ENCODE assay signal across 9 mouse cellular contexts in the genomic region with DNA sequence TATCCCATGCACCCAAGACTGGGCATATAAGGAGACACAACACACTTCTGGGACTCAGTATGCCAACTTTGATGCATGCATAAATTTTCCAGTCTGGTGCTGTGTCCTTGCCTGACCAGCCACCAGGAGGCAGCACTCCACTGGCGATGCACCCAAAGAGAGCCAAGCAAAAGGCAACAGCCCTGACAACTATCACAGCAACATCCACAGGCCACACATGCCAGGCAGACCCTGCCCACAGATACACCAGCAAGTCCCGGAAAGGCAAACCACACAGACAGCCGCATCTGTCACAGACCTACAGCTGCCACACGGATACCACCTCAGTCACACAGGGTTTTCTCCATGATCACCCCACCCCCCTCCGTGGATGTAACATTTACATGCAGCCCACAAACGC. TPM values are rescaled to one million over a fixed set of nuclear protein-coding genes. Genes with fewer than 3 reads are reported as not detected.
DNase-seq lines count a peak whose midpoint lies in the region; ATAC-seq lines count a peak whose summit lies in the region.
"Had no signal": no experiment of that assay in that cellular context is flagged by ENCODE, and none has a peak within 500 bp of the region (broad histone marks: within the 10 kb centered on the region; RNA-seq: fewer than 3 reads in every experiment).

No protein-coding gene starts in this region.

- 81% methylated on average over 6 of the region's 6 CpGs for WGBS in kidney, embryonic 14.5 days
- 66% methylated on average over 6 of the region's 6 CpGs for WGBS in kidney, embryonic 15.5 days
- 43% methylated on average over 6 of the region's 6 CpGs for WGBS in liver, embryonic 13.5 days (ENCODE audit: insufficient replicate concordance)
- 70% methylated on average over 6 of the region's 6 CpGs for WGBS in neural tube, embryonic 14.5 days

- peak; percentile 34 for DNase-seq in kidney, adult 11 months
- DNase-seq in cerebellum, adult 9-10 months: peak; percentile 69
- peak; percentile 74 to 78 for DNase-seq in frontal cortex, postnatal 36 days (ENCODE audit: low spot score in 2 of 2)
- DNase-seq in liver, embryonic 13.5 days: peak; percentile 30
- DNase-seq in testis, postnatal 10 days (ENCODE audit: low spot score): peak; percentile 92

- no peaks in the 10 kb centered on the region for H3K27me3 ChIP-seq in kidney, embryonic 14.5 days (ENCODE audit: control insufficient read depth, insufficient read depth, low read length)
- no peaks in the 10 kb centered on the region for H3K27me3 ChIP-seq in kidney, embryonic 15.5 days
- 0 out of 2 replicates have a peak, but pooled peaks cover 3% of the 10 kb centered on the region for H3K27me3 ChIP-seq in liver, embryonic 13.5 days
- no peaks in the 10 kb centered on the region for H3K27me3 ChIP-seq in neural tube, embryonic 14.5 days (ENCODE audit: control insufficient read depth, insufficient read depth, low read length)

- no peak overlapping the region for H3K9ac ChIP-seq in kidney, embryonic 14.5 days (ENCODE audit: low read depth, low read length)
- no peak overlapping the region for H3K9ac ChIP-seq in kidney, embryonic 15.5 days
- no peak overlapping the region for H3K9ac ChIP-seq in liver, embryonic 13.5 days
- no peak overlapping the region for H3K9ac ChIP-seq in neural tube, embryonic 14.5 days (replicated peaks; ENCODE audit: low read depth, low read length)

- H3K9me3 ChIP-seq in kidney, embryonic 14.5 days (ENCODE audit: control insufficient read depth, low read length): no peaks in the 10 kb centered on the region
- no peaks in the 10 kb centered on the region for H3K9me3 ChIP-seq in kidney, embryonic 15.5 days (replicated peaks)
- no peaks in the 10 kb centered on the region for H3K9me3 ChIP-seq in liver, embryonic 13.5 days (replicated peaks)
- H3K9me3 ChIP-seq in neural tube, embryonic 14.5 days (ENCODE audit: control insufficient read depth, low read length): no peaks in the 10 kb centered on the region

- no peak overlapping the region for H3K4me3 ChIP-seq in kidney, embryonic 14.5 days (ENCODE audit: low read length)
- H3K4me3 ChIP-seq in kidney, embryonic 15.5 days (replicated peaks): no peak overlapping the region
- no peak overlapping the region for H3K4me3 ChIP-seq in liver, embryonic 13.5 days (replicated peaks)
- H3K4me3 ChIP-seq in neural tube, embryonic 14.5 days (ENCODE audit: low read depth, low read length): no peak overlapping the region

- no peaks in the 10 kb centered on the region for H3K4me1 ChIP-seq in kidney, embryonic 14.5 days (ENCODE audit: control insufficient read depth, insufficient read depth, low read length)
- H3K4me1 ChIP-seq in kidney, embryonic 15.5 days: peaks cover 8% of the 10 kb centered on the region
- H3K4me1 ChIP-seq in liver, embryonic 13.5 days (replicated peaks): peaks cover 13% of the 10 kb centered on the region
- no peaks in the 10 kb centered on the region for H3K4me1 ChIP-seq in neural tube, embryonic 14.5 days (ENCODE audit: control insufficient read depth, insufficient read depth, low read length)

- no peak overlapping the region for H3K4me2 ChIP-seq in kidney, embryonic 14.5 days (replicated peaks; ENCODE audit: low read depth, low read length)
- no peak overlapping the region for H3K4me2 ChIP-seq in kidney, embryonic 15.5 days
- no peak overlapping the region for H3K4me2 ChIP-seq in liver, embryonic 13.5 days
- no peak overlapping the region for H3K4me2 ChIP-seq in neural tube, embryonic 14.5 days (ENCODE audit: low read depth, low read length)

- H3K27ac ChIP-seq in kidney, embryonic 14.5 days (ENCODE audit: low read depth, low read length): no peak overlapping the region
- no peak overlapping the region for H3K27ac ChIP-seq in kidney, embryonic 15.5 days
- no peak overlapping the region for H3K27ac ChIP-seq in liver, embryonic 13.5 days
- no peak overlapping the region for H3K27ac ChIP-seq in neural tube, embryonic 14.5 days (ENCODE audit: low read depth, low read length)
- H3K27ac ChIP-seq: macrophage had no signal

- ATAC-seq in kidney, embryonic 14.5 days (ENCODE audit: low FRiP score, low TSS enrichment): no peak
- ATAC-seq in kidney, embryonic 15.5 days (replicated peaks; ENCODE audit: low FRiP score): 0 out of 2 replicates have a peak, but pooled peaks have one; percentile 10
- ATAC-seq in liver, embryonic 13.5 days (ENCODE audit: low read depth): no peak
- peak; percentile 54; the same call in 1 of the 2 replicates for ATAC-seq in neural tube, embryonic 14.5 days (ENCODE audit: low read depth)

- peaks cover 21% of the 10 kb centered on the region; the same call in 1 of the 2 replicates for H3K36me3 ChIP-seq in kidney, embryonic 14.5 days (ENCODE audit: control insufficient read depth, insufficient read depth, low read length)
- H3K36me3 ChIP-seq in kidney, embryonic 15.5 days: peaks cover 40% of the 10 kb centered on the region
- no peaks in the 10 kb centered on the region for H3K36me3 ChIP-seq in liver, embryonic 13.5 days
- H3K36me3 ChIP-seq in neural tube, embryonic 14.5 days (ENCODE audit: control insufficient read depth, insufficient read depth, low read length): no peaks in the 10 kb centered on the region

RNA-seq across cellular contexts. Expression of a gene that starts 41.8 kb away (rescaled TPM):
- 14.9 and 25.5 TPM in 2 replicates for polyA plus RNA-seq in kidney, embryonic 14.5 days (2014; fragmentation: Nextera tagmentation; extraction: Ambion mirVana)
- 33.5 and 37.3 TPM in 2 replicates for polyA plus RNA-seq in kidney, embryonic 15.5 days (2015; fragmentation: Nextera tagmentation; extraction: Ambion mirVana)
- polyA plus RNA-seq in liver, embryonic 13.5 days (2015; fragmentation: Nextera tagmentation; extraction: Ambion mirVana): 6.1 and 7.7 TPM in 2 replicates
- 19.0 and 25.5 TPM in 2 replicates for polyA plus RNA-seq in neural tube, embryonic 14.5 days (2014; fragmentation: Nextera tagmentation; extraction: Ambion mirVana)

RNA-seq across cellular contexts. Expression of a gene that starts 43.9 kb away (rescaled TPM):
- not detected in 2 replicates for polyA plus RNA-seq in kidney, embryonic 14.5 days (2014; fragmentation: Nextera tagmentation; extraction: Ambion mirVana)
- polyA plus RNA-seq in kidney, embryonic 15.5 days (2015; fragmentation: Nextera tagmentation; extraction: Ambion mirVana): not detected in 2 replicates
- polyA plus RNA-seq in liver, embryonic 13.5 days (2015; fragmentation: Nextera tagmentation; extraction: Ambion mirVana): not detected in 2 replicates
- not detected in 2 replicates for polyA plus RNA-seq in neural tube, embryonic 14.5 days (2014; fragmentation: Nextera tagmentation; extraction: Ambion mirVana)
- polyA plus RNA-seq: macrophage had no signal

Comparison
In these comparisons a context has a peak if more than half of its experiments do, and no peak if none do; other contexts are left out.
1. ATAC-seq: peak in kidney, embryonic 15.5 days (single experiment) and neural tube, embryonic 14.5 days (single experiment); none in kidney, embryonic 14.5 days (single experiment) and liver, embryonic 13.5 days (single experiment).
2. DNase-seq: peak in every context shown above with its lines; median percentile 92 in testis, postnatal 10 days; 76 in frontal cortex, postnatal 36 days; 69 in cerebellum, adult 9-10 months; 34 in kidney, adult 11 months; 30 in liver, embryonic 13.5 days.